Mouse (Mus musculus) liver, embryonic 14.5 days (tissue): ENCODE measurements around the gene Cox18.

Experiments
- CTCF ChIP-seq: IDR thresholded peaks from 2 replicates; pipeline ENCODE4 v1.5.1; 2016; ENCODE audit warnings: antibody characterized with exemption, low read depth, control low read depth
- EP300 ChIP-seq: IDR thresholded peaks from 2 replicates; pipeline ENCODE4 v1.6.1; 2016; ENCODE audit warnings: antibody characterized with exemption, low read depth

DNA sequence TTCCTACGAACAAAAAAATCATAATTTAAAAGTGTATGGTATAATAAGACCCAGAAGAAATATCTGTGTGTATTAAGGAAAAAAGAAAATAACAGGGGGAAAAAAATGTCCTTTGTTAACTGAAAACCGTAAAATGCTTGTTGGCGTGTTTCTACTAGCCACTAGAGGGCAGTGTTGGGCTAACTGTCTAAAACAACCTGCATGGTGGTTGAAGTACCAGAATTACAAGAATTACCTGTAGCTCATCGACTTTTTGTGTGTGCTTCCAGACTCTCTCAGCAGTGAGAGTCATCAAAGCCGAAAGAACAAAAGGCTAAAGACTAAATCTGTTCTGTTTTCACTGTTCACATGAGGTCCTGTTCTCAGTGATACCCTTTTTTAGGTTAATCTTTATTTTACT is 20.6 kb downstream of the Cox18 start:
- TF ChIP-seq CTCF (peak; percentile 78), EP300 (no peak)
